Mouse (Mus musculus): ENCODE measurements around the gene Qrich2. TPM values are rescaled to one million over a fixed set of nuclear protein-coding genes. Genes with fewer than 3 reads are reported as not detected.

The Qrich2 gene
- total RNA-seq, 2 experiments from 2014 or later = not detected

Other genes starting within 250 kb of the Qrich2 start
- gene Evpl, start 228.2 kb downstream of the Qrich2 start, total RNA-seq (2021) = under 1 TPM; 0.75 to 0.98 TPM
- 10 to 100 TPM; 61.9 to 62.9 TPM for gene Srp68, start 192.0 kb downstream of the Qrich2 start, total RNA-seq (2021)
- not detected for gene Galr2, start 185.3 kb downstream of the Qrich2 start, total RNA-seq (2021)
- 10 to 100 TPM; 42.8 to 43.9 TPM for gene Exoc7, start 159.0 kb downstream of the Qrich2 start, total RNA-seq (2021)
- gene Foxj1, start 130.8 kb downstream of the Qrich2 start, total RNA-seq (2021) = not detected
- gene Rnf157, start 53.2 kb downstream of the Qrich2 start, total RNA-seq (2021) = 1 to 10 TPM; 3.9 to 4.1 TPM
- gene Ubald2, start 32.1 kb downstream of the Qrich2 start, total RNA-seq (2021) = 10 to 100 TPM; 36.7 to 37.9 TPM
- gene Prpsap1, start 28.0 kb upstream of the Qrich2 start, total RNA-seq (2021) = 10 to 100 TPM; 33.2 to 35.1 TPM
- 1 to 10 TPM; 1.4 to 1.9 TPM for gene Sphk1, start 64.7 kb upstream of the Qrich2 start, total RNA-seq (2021)
- 10 to 100 TPM; 31.4 to 37.1 TPM for gene Ube2o, start 115.2 kb upstream of the Qrich2 start, total RNA-seq (2021)
- gene Aanat, start 120.2 kb upstream of the Qrich2 start, total RNA-seq (2021) = not detected
- 10 to 100 TPM; 10.6 to 12.8 TPM for gene Rhbdf2, start 160.8 kb upstream of the Qrich2 start, total RNA-seq (2021)
- gene Prcd, start 187.3 kb upstream of the Qrich2 start, total RNA-seq (2021) = 1 to 10 TPM; 1.0 to 1.6 TPM
- gene Cygb, start 188.1 kb upstream of the Qrich2 start, total RNA-seq (2021) = 10 to 100 TPM; 34.8 to 49.8 TPM

All from heart, postnatal 25 days (tissue).